Mouse (Mus musculus): ENCODE data around the gene Sec14l1. TPM values are rescaled to one million over a fixed set of nuclear protein-coding genes. Genes with fewer than 3 reads are reported as not detected.
"Not testable (repeated sequence)": the region's sequence is repeated elsewhere in the genome, so short reads cannot be mapped to it uniquely, and the experiment has no call there.

Gene Sec14l1
- total RNA-seq (2021) = 10 to 100 TPM; 91.6 to 93.4 TPM
- long read RNA-seq, experiment 1, full-length matches to known transcripts = 169 of 209 reads
- long read RNA-seq, experiment 1, partial matches to known transcripts = 16 of 209 reads
- long read RNA-seq, experiment 1, other reads (novel, unspliced or antisense) = 24 of 209 reads
- long read RNA-seq, experiment 2, full-length matches to known transcripts = 169 of 206 reads
- long read RNA-seq, experiment 2, partial matches to known transcripts = 20 of 206 reads
- long read RNA-seq, experiment 2, other reads (novel, unspliced or antisense) = 17 of 206 reads

GRCm38 (mm10) chr11:117114592-117115345, at the start of gene Sec14l1:
Gene Sec14l1, plus strand, starts transcription at chr11:117115168.
- DNase-seq = peak; percentile 100

- DNase-seq = not testable (repeated sequence)
Observed at GRCm38 (mm10) chr11:117065602-117066001, 49.4 kb upstream of the Sec14l1 start.

DNA sequence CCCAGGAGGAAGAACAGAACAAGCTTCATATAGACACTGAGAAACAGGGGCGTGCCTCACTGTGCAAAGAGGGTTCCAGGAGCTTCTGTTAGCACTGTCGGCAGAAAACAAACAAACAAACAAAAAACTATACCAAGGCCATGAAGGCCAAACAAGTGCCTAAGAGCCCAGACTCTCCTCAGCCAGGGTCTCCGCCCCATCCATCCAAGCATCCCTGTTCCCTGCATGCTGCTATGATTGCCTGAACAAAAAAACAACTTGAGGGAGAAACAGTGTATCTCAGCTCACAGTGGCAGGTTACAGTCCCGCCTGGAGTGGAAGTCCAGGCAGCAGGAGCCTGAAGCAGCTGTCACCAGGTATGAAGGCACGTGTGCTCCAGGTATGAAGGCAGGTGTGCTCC, 48.2 kb upstream of the Sec14l1 start:
- DNase-seq = no peak

- DNase-seq = no peak
Observed at GRCm38 (mm10) chr11:117068332-117068731, 46.6 kb upstream of the Sec14l1 start.

- no peak for DNase-seq
Observed at GRCm38 (mm10) chr11:117069027-117069426, 45.9 kb upstream of the Sec14l1 start.

DNA sequence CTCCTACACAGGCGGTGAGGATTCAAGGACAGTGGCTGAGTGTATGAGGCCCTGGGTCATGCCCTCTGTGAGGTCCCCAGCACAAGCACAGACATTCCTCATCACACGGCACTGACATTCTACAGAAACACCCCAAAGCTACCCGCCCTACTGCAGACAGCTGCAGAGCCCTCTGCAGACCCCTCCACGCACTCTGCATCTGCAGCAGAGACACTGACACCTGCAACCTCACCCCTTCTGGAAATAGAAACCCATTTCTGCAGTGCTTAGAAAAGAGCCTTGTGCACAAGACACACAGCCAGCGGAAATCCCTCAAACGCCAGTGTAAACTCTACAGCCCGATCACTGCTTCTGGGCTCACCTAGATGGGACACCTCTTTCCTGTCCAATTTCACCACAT, 44.3 kb upstream of the Sec14l1 start:
- no peak for DNase-seq

DNA sequence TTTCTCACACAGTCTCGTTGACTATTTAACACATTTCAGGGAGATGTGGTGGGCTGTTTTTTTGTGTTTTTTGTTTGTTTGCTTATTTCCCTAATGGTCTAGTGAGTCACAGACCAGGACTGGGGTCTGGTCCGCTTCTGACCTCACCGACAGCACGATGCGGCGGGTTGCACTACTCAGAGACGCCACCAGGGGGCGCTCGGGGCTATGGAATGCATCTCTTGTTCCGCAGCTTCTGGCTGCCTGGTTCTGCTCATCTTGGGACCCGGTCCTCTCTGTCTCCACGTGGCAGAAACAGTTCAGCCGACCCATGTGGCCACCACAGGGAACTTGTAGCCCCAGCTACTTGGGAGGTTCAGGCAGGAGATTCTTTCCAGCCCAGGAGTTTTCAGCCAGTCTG, 42.8 kb upstream of the Sec14l1 start:
- peak; percentile 93 for DNase-seq

GRCm38 (mm10) chr11:117073426-117073825, 41.5 kb upstream of the Sec14l1 start:
- no peak for DNase-seq

DNA sequence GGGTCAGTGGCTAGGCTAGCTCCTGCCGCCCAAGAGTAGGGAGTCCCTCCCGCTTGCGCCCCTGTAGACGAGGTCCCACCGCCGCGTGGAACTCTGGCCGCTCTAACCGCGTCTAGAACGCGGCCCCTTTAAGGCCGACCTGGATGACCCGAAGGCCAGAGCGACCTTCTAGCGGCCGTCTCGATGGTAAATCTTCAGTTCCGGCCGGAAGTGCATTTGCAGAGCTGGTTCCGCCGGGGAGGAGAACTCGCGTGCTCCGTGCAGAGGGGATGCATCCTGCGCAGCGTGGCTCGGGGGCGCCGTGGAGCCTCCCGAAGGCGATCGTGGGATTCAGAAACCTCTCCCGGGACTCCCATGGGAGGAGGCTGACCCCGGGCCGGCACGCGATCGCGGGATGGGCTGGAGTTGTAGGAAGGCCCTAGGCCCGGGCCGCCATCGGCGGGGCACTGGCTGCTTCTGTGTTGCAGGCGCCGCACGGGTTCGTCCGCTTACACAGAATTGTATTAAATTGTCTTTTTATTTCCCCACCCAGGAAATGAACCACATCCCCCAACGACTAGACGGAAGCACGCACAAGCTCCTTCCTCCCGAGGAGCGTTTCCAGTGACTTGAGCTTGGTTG, 38.3 kb upstream of the Sec14l1 start:
- DNase-seq = peak; percentile 80

DNA sequence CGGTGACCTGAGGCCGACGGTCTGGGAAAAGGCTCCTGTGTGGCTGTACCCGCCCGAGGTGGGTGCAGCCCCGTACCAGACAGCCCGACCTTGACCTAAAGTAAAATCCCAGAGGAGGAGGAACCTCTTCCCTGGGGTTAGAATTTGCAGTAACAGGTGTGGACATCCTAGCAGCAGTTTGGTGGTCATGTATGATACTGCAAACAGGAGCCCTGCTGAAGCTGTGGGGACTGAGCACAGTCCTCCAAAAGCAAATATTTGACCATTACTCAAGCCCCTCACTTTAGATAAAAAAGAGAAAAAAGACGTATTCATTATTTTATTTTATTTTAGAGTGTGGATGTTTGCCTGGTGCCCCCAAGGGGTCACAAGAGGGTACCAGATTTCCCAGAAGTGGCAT, 37.7 kb upstream of the Sec14l1 start:
- DNase-seq = no peak

DNA sequence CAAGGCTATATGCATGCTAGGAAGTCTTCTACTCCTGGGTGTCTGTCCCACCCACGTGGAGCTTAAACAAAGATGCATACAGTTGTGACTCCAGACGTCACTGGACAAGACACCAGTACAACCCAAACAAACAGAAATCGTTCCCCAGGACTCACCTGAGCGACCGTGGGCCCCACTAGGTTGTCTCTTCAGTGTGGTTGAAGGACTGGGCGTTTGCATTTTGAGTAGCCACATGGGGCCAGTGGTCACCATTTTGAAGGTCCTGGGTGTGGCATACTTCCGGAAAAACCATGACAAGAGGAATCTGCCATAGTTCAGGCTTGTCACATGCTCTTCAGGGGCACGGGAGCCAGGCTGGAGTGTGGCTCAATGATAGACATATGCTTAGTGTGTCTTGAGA, 37.1 kb upstream of the Sec14l1 start:
- no peak for DNase-seq

DNA sequence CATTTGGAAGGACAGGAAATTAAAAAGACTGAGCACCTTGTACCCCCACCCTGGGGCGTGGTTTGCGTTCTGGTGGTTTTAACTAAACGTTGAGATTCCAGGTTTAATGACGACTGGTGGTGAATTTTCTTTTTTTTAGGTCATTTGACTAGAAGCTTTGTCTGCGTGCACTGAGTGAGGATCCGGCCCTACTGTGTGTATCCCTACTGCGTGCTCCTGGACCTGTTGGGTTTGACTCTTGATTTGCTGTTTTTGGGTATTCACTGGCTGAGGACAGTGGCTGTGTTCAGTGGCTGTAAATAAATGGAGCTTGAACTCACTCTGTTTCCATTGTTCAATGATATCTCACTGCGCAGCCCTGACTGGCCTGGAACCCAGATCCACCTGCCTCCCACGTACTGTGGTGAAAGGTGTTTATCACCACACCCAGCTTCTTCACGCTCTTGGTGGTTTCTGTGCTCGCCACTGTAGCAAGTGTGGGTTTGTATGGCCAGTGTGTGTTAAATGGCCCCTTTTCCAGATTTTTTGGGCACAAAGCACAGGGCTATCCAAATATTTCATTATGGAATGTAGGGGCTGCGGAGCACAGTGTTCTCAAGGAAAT, 36.2 kb upstream of the Sec14l1 start:
- no peak for DNase-seq

DNA sequence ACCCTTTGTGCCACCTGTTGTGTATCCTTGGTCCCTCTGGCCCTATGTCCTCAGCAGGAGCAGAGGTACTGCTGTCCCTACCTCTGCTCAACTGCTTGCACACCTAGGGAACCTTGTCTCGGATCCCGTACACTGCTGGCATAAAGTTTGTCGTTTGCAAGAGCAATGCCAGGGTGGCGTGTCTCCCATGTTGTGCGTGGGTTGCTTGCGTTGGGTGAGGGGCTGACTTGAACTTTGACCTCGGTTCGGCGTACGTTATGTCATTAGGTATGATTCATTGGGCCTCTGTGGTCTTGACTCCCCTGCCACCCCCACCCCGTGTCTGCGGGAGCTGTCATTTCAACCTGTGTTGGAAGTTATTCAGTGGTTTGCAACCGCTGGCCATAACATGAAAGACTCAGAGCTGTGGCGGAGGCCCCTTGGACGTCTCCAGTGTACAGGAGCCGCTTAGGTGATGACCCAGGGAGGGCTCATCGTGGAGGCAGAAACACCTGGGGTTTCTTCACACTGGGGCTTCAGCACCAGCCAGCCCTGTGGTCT, 35.2 kb upstream of the Sec14l1 start:
- DNase-seq = no peak

DNA sequence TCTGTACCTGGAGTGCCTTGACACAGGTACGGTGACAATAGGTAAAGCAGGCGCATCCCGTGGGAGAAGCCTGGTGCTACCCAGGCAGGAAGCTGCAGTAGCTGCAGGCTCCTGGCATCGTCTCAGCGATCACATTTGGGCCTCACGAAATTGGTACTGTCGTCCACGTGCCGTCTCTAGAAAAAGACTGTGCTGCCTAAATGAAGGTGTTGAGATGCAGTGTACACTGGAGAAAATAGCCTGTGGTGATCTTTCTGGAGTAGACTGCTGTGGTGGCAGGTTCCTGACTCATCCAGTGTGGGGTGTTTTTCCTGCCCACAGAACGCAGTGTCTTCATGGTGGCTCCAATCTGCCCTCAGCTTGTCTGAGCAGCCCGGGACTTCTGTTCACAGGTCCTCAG, 34.8 kb upstream of the Sec14l1 start:
- DNase-seq = no peak

DNA sequence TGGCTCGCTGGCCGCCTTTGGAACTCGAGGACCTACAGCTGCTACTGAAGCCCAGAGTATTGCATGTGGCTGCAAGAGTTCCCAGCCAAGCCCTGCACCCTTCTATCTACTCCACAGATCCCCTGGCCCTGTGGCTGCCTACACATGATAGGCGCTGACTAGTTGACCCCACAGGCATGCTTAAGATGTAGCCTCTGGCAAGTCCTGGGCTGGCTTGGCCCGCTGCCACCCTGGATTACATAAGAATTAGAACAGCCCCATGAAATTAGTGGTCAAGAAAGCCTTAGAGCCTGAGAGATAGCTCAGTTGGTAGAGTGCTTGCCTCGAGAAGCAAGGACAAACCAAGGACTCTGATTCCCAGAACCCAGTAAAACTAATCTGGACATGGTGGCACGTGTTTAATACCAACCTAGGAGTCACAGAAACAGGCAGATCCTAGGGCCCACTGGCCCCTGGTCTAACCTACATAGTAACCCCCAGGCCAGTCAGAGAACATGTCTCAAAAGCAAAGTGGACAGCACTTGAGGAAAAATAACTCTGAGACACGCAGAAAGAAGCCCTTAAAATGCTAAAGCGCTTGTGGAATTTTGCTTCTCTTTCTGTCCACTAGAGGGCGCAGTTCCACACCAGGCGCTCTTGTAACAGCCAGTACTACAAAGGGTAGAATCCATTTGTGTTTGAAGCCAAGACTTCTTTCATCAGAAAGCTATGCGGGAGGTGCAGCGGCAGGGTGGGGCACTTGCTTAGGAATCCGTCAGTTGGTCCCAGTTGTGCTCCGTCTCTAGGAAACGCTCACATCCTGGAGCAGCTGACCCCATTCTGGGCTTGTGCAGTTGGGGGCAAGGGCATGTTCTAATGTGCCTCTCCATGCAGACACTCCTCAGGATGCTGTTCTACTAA, 33.6 kb upstream of the Sec14l1 start:
- peak; percentile 70 for DNase-seq

DNA sequence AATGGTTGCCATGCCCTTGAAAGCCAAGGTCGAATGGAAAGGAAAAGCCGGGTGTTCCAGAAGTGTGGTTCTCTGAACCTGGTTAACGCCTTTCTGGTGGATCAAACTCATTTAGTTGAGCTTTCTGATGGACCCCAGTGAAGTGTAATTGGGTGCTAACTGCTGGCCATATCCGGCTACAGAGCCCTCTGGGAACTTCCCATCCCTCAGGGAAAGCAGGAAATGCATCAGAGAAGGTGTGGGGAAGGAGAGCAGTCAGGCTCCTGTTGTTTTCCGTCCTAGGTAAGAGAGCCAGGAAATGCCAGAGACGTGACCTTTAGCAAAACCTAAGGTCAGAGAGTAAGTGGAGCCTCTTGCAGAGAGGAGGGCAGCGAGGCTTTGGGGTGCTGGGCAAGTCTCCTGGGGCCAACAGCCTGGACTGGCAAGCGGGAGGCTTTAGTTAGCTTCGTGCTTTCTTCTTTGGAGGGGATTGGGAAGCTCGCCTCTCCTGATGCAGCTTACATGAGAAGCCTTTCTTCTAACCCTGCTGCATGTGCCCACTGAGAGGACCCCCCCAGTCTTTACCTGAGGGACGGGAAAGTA, 32.5 kb upstream of the Sec14l1 start:
- no peak for DNase-seq

DNA sequence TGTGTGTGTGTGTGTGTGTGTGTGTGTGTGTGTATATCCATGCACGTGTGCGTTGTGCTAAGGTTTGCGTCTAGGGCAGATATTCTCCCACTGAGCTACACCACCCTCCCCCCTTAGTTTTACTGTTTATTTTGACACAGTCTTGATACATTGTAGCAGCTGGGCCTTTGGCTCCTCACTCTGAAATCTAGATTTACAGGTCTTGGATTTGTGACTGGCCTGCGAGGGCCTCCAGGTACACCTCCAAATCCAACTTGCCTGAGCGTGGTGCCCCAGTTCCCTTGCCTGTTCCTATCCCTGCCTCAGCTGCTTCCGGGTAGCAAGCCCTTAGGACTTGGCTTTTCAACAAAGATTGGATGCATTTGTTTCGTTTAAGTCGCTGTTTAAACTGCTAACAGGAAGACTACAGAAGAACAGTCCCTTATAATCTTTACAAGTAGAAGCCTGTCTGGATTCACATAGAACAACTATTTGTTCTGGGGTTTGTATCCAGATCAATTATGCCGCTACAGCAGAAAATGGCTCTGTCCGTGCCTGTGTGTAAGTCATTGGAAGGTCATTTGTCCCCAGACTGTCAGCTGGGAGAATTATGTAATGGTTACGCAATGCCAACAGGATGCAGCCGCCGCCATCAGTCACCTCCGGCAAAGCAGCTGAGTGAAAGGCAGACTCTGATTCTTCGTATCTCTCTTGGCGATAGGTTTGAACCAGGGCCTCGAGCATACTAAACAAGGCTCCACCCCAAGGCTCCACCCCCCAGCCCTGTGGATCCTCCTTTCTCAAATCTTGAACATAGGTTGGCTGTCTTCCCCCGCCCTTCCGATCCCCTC, 31.7 kb upstream of the Sec14l1 start:
- DNase-seq = peak; percentile 44

DNA sequence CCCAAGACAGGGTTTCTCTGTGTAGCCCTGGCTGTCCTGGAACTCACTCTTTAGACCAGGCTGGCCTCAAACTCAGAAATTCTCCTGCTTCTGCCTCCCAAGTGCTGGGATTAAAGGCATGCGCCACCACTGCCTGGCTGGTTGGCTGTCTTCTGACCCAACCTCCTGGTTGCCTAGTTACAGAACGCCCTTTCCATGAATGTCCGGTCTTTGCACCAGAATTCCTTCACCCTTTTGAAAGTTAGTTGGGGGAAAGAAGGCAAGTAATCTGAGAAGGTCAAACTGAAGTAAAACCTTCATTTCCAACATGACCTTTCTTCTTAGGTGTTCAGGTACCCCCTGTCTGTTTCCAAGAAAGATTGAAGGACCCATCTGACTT, 31.1 kb upstream of the Sec14l1 start:
- not testable (repeated sequence) for DNase-seq

DNA sequence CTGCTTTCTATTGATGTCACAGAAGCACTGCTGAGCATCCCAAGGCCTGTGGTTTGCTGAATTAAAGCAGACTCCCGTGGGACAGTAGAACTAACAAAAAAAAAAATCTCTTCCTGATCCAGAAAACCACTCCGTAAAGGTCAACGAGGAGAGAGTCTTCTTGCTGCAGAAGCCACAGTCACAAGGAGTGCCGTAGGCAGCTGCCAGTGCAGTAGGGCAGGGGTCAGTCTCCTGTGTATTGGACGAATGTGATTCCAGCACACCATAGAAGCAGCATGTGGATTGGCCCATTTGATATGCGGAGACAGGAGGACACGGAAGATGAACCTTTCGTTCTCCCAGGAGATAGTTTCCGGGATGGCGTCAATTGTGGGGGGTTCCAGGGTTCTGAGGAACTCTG, 28.8 kb upstream of the Sec14l1 start:
- DNase-seq = no peak

GRCm38 (mm10) chr11:117087036-117087799, 27.8 kb upstream of the Sec14l1 start:
- DNase-seq = no peak
